Mouse (Mus musculus): ENCODE data around the gene Krtap31-2. TPM values are rescaled to one million over a fixed set of nuclear protein-coding genes. Genes with fewer than 3 reads are reported as not detected.

Krtap31-2 gene
- not detected for polyA plus RNA-seq (2014; fragmentation: Illumina TruSeq; extraction: RNeasy Lipid Tissue Mini Kit (QIAGEN cat#74804); ENCODE audit: low read depth, low replicate concordance)

GRCm38 (mm10) chr11:99935991-99936390, at the start of gene Krtap31-2:
Gene Krtap31-2 (plus strand): TSS chr11:99936291.

GRCm38 (mm10) chr11:99907620-99908019, 28.5 kb upstream of the Krtap31-2 start, which contains the start of gene Krtap31-1:
Gene Krtap31-1 (plus strand): TSS chr11:99907920.

DNA sequence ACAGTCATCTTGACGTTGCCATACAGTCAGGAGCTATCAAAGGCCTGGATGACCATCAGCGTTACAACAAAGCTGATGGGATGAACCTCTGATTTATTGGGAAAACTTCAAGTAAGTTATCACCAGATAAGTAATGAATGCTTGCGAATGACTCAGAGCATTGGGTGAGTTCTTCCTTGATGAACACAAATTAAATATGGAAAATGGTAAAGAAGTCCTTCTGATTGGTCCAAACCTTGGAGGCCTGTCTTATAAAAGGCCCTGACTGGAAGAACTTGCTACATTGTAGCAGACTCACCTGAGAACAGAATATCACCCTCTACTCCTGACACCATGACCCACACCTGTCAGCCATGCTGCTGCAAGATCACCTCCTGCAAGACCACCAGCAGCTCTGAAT, 21.6 kb upstream of the Krtap31-2 start, which contains the start of gene Gm11565:
TSS of gene Gm11565 (plus strand) at position 301 of the 400 bp plus-strand sequence.

GRCm38 (mm10) chr11:99948175-99948574, 12.1 kb downstream of the Krtap31-2 start, which contains the start of gene Krtap9-5:
Gene Krtap9-5 (plus strand): TSS chr11:99948475.

GRCm38 (mm10) chr11:99978953-99979352, 42.9 kb downstream of the Krtap31-2 start, which contains the start of gene Krtap29-1:
Gene Krtap29-1 (minus strand): TSS chr11:99979053.

DNA sequence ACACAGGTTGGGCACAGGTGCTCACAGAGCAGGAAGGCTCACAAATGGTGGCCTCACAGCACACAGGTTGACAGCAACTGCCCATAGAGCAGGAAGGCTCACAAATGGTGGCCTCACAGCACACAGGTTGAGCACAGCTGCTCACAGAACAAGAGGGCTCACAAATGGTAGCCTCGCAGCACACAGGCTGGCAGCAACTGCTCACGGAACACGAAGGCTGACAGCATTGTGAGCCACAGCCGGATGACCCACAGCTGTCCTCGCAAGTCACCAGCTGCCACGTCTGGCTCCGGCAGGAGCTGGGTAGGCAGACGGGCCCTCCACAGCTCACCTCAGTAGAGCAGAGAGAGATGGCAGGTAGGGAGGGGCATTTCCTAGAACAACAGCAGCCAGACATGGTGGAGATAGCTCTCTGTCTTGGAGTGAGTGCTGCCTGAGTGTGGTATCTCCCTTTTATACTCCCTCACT, 50.1 kb downstream of the Krtap31-2 start, which contains the start of gene Krtap16-1:
TSS of gene Krtap16-1 (minus strand) at position 418 of the 468 bp plus-strand sequence.

Other genes with a start within 250 kb of the Krtap31-2 start
- not detected for gene Gm14190, start 245.6 kb upstream of the Krtap31-2 start, polyA plus RNA-seq (2014; fragmentation: Illumina TruSeq; extraction: RNeasy Lipid Tissue Mini Kit (QIAGEN cat#74804); ENCODE audit: low read depth, low replicate concordance)
- gene Gm14180, start 202.0 kb upstream of the Krtap31-2 start, polyA plus RNA-seq (2014; fragmentation: Illumina TruSeq; extraction: RNeasy Lipid Tissue Mini Kit (QIAGEN cat#74804); ENCODE audit: low read depth, low replicate concordance): not detected
- gene Gm11595, start 163.4 kb upstream of the Krtap31-2 start, polyA plus RNA-seq (2014; fragmentation: Illumina TruSeq; extraction: RNeasy Lipid Tissue Mini Kit (QIAGEN cat#74804); ENCODE audit: low read depth, low replicate concordance): not detected
- gene Krtap4-8, start 155.6 kb upstream of the Krtap31-2 start, polyA plus RNA-seq (2014; fragmentation: Illumina TruSeq; extraction: RNeasy Lipid Tissue Mini Kit (QIAGEN cat#74804); ENCODE audit: low read depth, low replicate concordance): not detected
- not detected for gene Krtap4-9, start 151.1 kb upstream of the Krtap31-2 start, polyA plus RNA-seq (2014; fragmentation: Illumina TruSeq; extraction: RNeasy Lipid Tissue Mini Kit (QIAGEN cat#74804); ENCODE audit: low read depth, low replicate concordance)
- not detected for gene Gm11596, start 142.8 kb upstream of the Krtap31-2 start, polyA plus RNA-seq (2014; fragmentation: Illumina TruSeq; extraction: RNeasy Lipid Tissue Mini Kit (QIAGEN cat#74804); ENCODE audit: low read depth, low replicate concordance)
- gene Gm11569, start 137.4 kb upstream of the Krtap31-2 start, polyA plus RNA-seq (2014; fragmentation: Illumina TruSeq; extraction: RNeasy Lipid Tissue Mini Kit (QIAGEN cat#74804); ENCODE audit: low read depth, low replicate concordance): not detected
- gene Gm11554, start 131.8 kb upstream of the Krtap31-2 start, polyA plus RNA-seq (2014; fragmentation: Illumina TruSeq; extraction: RNeasy Lipid Tissue Mini Kit (QIAGEN cat#74804); ENCODE audit: low read depth, low replicate concordance): not detected
- gene Krtap4-13, start 126.4 kb upstream of the Krtap31-2 start, polyA plus RNA-seq (2014; fragmentation: Illumina TruSeq; extraction: RNeasy Lipid Tissue Mini Kit (QIAGEN cat#74804); ENCODE audit: low read depth, low replicate concordance): not detected
- not detected for gene Gm11564, start 120.6 kb upstream of the Krtap31-2 start, polyA plus RNA-seq (2014; fragmentation: Illumina TruSeq; extraction: RNeasy Lipid Tissue Mini Kit (QIAGEN cat#74804); ENCODE audit: low read depth, low replicate concordance)
- gene 2300003K06Rik, start 98.2 kb upstream of the Krtap31-2 start, polyA plus RNA-seq (2014; fragmentation: Illumina TruSeq; extraction: RNeasy Lipid Tissue Mini Kit (QIAGEN cat#74804); ENCODE audit: low read depth, low replicate concordance): not detected
- not detected for gene Krtap4-16, start 84.7 kb upstream of the Krtap31-2 start, polyA plus RNA-seq (2014; fragmentation: Illumina TruSeq; extraction: RNeasy Lipid Tissue Mini Kit (QIAGEN cat#74804); ENCODE audit: low read depth, low replicate concordance)
- gene Gm11568, start 78.4 kb upstream of the Krtap31-2 start, polyA plus RNA-seq (2014; fragmentation: Illumina TruSeq; extraction: RNeasy Lipid Tissue Mini Kit (QIAGEN cat#74804); ENCODE audit: low read depth, low replicate concordance): not detected
- not detected for gene Gm11559, start 71.8 kb upstream of the Krtap31-2 start, polyA plus RNA-seq (2014; fragmentation: Illumina TruSeq; extraction: RNeasy Lipid Tissue Mini Kit (QIAGEN cat#74804); ENCODE audit: low read depth, low replicate concordance)
- not detected for gene Krtap9-1, start 62.9 kb upstream of the Krtap31-2 start, polyA plus RNA-seq (2014; fragmentation: Illumina TruSeq; extraction: RNeasy Lipid Tissue Mini Kit (QIAGEN cat#74804); ENCODE audit: low read depth, low replicate concordance)
- gene Gm11567, start 57.1 kb upstream of the Krtap31-2 start, polyA plus RNA-seq (2014; fragmentation: Illumina TruSeq; extraction: RNeasy Lipid Tissue Mini Kit (QIAGEN cat#74804); ENCODE audit: low read depth, low replicate concordance): not detected
- not detected for gene Krtap31-1, start 28.4 kb upstream of the Krtap31-2 start, polyA plus RNA-seq (2014; fragmentation: Illumina TruSeq; extraction: RNeasy Lipid Tissue Mini Kit (QIAGEN cat#74804); ENCODE audit: low read depth, low replicate concordance)
- gene Gm11565, start 21.5 kb upstream of the Krtap31-2 start, polyA plus RNA-seq (2014; fragmentation: Illumina TruSeq; extraction: RNeasy Lipid Tissue Mini Kit (QIAGEN cat#74804); ENCODE audit: low read depth, low replicate concordance): 0.49 TPM
- gene Krtap9-5, start 12.2 kb downstream of the Krtap31-2 start, polyA plus RNA-seq (2014; fragmentation: Illumina TruSeq; extraction: RNeasy Lipid Tissue Mini Kit (QIAGEN cat#74804); ENCODE audit: low read depth, low replicate concordance): not detected
- not detected for gene Krtap29-1, start 42.8 kb downstream of the Krtap31-2 start, polyA plus RNA-seq (2014; fragmentation: Illumina TruSeq; extraction: RNeasy Lipid Tissue Mini Kit (QIAGEN cat#74804); ENCODE audit: low read depth, low replicate concordance)
- gene Krtap16-1, start 50.3 kb downstream of the Krtap31-2 start, polyA plus RNA-seq (2014; fragmentation: Illumina TruSeq; extraction: RNeasy Lipid Tissue Mini Kit (QIAGEN cat#74804); ENCODE audit: low read depth, low replicate concordance): not detected
- not detected for gene Krtap17-1, start 57.7 kb downstream of the Krtap31-2 start, polyA plus RNA-seq (2014; fragmentation: Illumina TruSeq; extraction: RNeasy Lipid Tissue Mini Kit (QIAGEN cat#74804); ENCODE audit: low read depth, low replicate concordance)
- not detected for gene Krt33a, start 79.9 kb downstream of the Krtap31-2 start, polyA plus RNA-seq (2014; fragmentation: Illumina TruSeq; extraction: RNeasy Lipid Tissue Mini Kit (QIAGEN cat#74804); ENCODE audit: low read depth, low replicate concordance)
- not detected for gene Krt33b, start 93.6 kb downstream of the Krtap31-2 start, polyA plus RNA-seq (2014; fragmentation: Illumina TruSeq; extraction: RNeasy Lipid Tissue Mini Kit (QIAGEN cat#74804); ENCODE audit: low read depth, low replicate concordance)
- not detected for gene Krt34, start 105.3 kb downstream of the Krtap31-2 start, polyA plus RNA-seq (2014; fragmentation: Illumina TruSeq; extraction: RNeasy Lipid Tissue Mini Kit (QIAGEN cat#74804); ENCODE audit: low read depth, low replicate concordance)
- not detected for gene Krt31, start 114.3 kb downstream of the Krtap31-2 start, polyA plus RNA-seq (2014; fragmentation: Illumina TruSeq; extraction: RNeasy Lipid Tissue Mini Kit (QIAGEN cat#74804); ENCODE audit: low read depth, low replicate concordance)
- gene Krt32, start 151.9 kb downstream of the Krtap31-2 start, polyA plus RNA-seq (2014; fragmentation: Illumina TruSeq; extraction: RNeasy Lipid Tissue Mini Kit (QIAGEN cat#74804); ENCODE audit: low read depth, low replicate concordance): not detected
- gene Krt35, start 159.9 kb downstream of the Krtap31-2 start, polyA plus RNA-seq (2014; fragmentation: Illumina TruSeq; extraction: RNeasy Lipid Tissue Mini Kit (QIAGEN cat#74804); ENCODE audit: low read depth, low replicate concordance): not detected
- gene Krt36, start 169.3 kb downstream of the Krtap31-2 start, polyA plus RNA-seq (2014; fragmentation: Illumina TruSeq; extraction: RNeasy Lipid Tissue Mini Kit (QIAGEN cat#74804); ENCODE audit: low read depth, low replicate concordance): not detected
- gene Krt13, start 185.3 kb downstream of the Krtap31-2 start, polyA plus RNA-seq (2014; fragmentation: Illumina TruSeq; extraction: RNeasy Lipid Tissue Mini Kit (QIAGEN cat#74804); ENCODE audit: low read depth, low replicate concordance): not detected
- not detected for gene Krt15, start 199.6 kb downstream of the Krtap31-2 start, polyA plus RNA-seq (2014; fragmentation: Illumina TruSeq; extraction: RNeasy Lipid Tissue Mini Kit (QIAGEN cat#74804); ENCODE audit: low read depth, low replicate concordance)
- gene Krt19, start 212.4 kb downstream of the Krtap31-2 start, polyA plus RNA-seq (2014; fragmentation: Illumina TruSeq; extraction: RNeasy Lipid Tissue Mini Kit (QIAGEN cat#74804); ENCODE audit: low read depth, low replicate concordance): not detected

Data from testis, adult 10 weeks (tissue).